Mouse (Mus musculus) adrenal gland, adult 8-10 months (tissue): Measurements from ENCODE around the gene Cacng8. TPM values are rescaled to one million over a fixed set of nuclear protein-coding genes. Genes with fewer than 3 reads are reported as not detected.
A peak's percentile ranks its signal among the peaks of the same experiment; 100 is the strongest.

Experiments
- DNase-seq: peaks from one replicate; pipeline ENCODE4 v3.0.0; 2022
- microRNA-seq, 2 experiments: library from miRNA; unstranded; fragments of <30 nt; microRNA quantifications; one replicate each; pipeline ENCODE4 v1.2.0; 2022
- total RNA-seq, 4 experiments: library from RNA; stranded (reverse); gene quantifications; 2 replicates each; pipeline ENCODE4 v1.2.4; 2022

Cacng8 gene
- total RNA-seq, 4 experiments from 2014 or later: 4.4 to 12.2 (median 7.4) TPM

DNA sequence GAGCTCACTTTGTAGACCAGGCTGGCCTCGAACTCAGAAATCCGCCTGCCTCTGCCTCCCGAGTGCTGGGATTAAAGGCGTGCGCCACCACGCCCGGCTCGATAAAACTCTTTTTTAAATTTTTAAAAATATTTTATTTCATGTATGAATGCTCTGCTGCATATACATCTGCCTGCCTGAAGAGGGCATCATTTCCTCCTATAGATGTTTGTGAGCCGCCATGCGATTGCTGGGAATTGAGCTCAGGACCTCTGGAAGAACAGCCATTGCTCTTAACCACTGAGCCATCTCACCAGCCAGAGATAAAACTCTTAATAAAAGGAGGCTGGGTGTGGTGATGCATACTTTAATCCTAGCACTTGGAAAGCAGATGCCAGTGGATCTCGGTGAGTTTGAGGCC, 49.5 kb downstream of the Cacng8 start:
- DNase-seq: no peak

DNA sequence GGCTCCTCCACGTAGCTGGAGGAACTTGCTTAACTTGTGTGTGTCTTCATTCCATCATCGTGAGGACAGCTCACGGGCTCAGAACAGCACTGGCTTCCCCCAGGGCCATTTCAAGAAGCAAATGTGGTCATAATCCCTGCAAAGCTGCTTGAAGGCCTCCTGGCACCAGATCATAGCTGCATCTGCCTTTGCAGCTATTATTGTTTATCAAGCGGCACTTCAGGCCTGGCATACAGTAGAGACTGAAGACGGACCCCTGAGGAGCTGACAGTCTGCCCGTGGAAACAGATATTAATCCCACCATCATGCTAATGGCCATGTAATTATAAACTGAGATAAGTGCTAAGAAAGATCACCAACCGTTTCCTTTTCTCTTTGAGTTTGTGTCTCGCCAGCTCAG, 50.0 kb downstream of the Cacng8 start:
- DNase-seq: no peak

DNA sequence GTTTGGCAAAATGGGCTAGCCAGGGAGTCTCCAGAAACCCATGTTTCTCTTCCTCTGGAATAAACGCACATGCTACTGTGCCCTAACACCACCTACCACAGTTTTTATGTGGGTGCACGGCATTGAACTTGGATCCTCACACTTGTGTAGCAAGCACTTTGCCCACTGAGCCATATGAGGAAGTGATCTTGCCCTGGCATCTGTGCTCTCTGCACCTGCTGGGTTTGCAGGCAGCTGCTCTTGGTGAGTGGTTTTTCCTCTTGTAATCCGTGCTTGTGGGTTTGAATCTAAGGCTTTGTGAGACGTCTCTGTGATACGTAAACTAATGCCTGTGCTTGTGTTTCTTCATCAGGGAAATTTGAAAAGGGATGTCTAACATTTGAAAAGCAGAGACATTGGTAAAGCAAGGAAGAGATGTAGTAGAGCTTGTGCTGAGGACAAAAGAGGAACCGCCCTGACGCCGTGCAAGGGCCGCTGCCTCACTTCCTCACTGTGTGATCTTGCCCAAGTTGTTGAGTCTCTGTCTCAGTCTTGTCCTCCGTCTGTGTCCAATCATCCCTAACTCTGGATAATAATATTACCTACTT, 52.1 kb downstream of the Cacng8 start:
- no peak for DNase-seq

DNA sequence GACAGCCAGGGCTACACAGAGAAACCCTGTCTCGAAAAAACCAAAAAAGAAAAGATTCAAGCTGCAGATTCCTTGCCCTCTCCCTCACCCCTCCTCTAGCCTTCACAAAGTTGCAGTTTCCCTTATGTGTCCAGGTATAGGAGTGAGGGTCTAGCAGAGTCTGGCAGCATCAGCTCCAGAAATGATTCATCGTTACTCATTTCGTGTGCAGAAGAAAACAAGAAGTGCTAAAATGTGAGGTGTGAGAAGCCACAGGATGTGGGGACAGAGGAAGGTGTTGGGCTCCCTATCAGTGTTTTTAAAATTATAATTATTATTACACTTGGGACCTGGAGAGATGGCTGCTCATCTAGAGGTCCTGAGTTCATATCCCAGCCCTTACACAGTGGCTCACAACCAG, 54.2 kb downstream of the Cacng8 start:
- no peak for DNase-seq

DNA sequence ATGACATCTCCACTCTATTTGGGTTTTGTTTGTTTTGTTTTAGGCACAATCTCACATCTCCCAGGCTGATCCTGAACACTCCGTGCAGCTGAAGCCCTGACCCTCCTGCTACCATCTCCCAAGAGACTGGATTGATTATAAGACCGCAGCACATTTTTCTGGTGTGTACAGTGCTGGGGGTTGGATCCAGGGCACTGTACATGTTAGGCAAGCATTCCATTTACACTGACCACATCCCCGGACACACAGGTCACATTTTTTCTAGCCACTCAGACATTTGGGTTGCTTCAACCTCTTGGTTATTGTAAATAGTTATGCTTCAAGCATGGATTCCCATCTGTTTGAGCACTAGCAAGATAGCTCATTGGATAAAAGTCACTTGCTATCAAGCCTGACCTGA, 56.1 kb downstream of the Cacng8 start:
- no peak for DNase-seq

DNA sequence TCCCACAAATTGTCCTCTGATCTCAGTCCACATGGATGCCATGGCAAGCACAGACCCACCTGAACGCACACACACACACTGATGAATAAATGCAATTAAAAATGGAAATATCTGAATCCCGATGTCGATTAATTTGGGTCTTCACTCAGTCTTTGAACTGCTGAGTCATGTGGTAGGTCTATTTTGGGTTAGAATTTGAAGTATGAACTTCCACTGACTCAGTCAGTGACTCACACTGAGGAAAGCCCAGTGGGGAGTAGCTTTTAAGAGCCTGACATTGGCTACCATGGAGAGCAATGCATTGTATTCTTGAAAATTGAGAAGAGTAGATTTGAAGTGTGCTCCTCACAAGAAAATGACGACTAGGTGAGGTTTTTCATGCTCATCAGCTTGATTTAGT, 56.5 kb downstream of the Cacng8 start:
- DNase-seq: no peak

DNA sequence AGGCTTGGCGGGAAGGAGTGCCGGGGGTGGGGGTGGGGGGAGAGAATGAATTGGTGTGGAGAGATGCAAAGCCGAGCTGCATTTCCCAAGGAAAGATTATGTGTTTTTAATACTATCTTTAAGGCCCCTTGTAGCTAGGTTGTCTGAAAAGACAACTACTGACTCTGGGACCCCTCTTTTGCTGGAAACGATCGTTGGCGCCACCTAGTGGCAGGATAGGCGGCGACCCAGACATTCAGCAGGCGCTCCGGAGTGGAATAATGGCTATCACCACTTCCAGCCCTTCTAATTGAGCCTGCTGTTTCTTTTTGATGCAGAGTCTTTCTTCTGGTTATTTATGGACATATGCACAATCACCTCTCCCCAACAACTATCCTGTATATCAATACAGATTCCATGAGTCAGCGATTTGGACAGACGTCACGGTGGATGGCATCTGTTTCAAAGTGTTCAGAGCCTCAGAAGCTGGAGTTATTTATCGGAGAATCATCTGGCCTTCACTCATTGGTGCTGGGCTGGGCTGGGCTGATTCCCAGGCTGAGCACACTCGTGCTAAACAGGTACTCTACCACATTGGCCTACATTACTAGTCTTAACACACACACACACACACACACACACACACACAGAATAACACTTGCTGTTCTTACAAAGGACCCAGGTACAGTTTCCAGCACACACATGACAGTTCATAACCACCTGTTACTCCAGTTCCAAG, 58.4 kb downstream of the Cacng8 start:
- peak; percentile 52 for DNase-seq

DNA sequence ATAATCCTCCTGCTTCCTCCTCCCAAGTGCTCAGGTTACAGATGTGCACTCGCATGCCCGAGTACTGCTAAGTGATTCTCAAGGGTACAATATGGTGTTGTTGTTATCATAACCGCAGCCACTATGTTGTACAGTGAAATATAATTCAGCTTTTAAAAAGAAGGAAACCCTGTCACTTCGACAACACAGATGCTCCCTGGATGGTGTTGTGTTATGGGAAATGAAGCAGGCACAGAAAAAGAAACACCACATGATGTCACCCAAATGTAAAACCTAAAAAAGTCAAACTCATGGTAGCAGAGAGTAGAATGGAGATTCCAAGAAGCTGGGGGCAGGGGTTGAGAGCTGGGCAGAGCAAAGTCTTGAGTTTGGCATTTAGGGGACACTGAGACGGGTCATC, 60.2 kb downstream of the Cacng8 start:
- no peak for DNase-seq

DNA sequence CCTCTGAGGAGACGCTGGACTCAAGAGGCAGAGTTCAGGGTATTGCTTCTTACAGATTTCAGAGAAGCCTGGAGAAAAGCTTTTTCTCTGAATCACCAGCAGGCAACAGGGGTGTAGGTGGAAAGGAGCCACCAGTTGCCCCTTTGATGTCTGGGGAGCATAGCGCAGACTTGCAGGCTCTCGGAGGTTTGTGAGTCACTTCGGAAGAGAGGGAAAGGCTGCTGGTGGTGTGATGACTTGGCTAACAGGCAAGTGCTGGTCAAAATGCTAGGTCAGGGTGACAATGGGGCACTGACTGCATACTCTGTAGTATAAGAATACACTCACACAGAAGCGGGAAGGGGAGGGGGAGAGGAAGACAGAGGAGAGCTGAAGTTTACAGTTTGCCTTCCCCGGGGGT, 60.7 kb downstream of the Cacng8 start:
- DNase-seq: peak; percentile 38

DNA sequence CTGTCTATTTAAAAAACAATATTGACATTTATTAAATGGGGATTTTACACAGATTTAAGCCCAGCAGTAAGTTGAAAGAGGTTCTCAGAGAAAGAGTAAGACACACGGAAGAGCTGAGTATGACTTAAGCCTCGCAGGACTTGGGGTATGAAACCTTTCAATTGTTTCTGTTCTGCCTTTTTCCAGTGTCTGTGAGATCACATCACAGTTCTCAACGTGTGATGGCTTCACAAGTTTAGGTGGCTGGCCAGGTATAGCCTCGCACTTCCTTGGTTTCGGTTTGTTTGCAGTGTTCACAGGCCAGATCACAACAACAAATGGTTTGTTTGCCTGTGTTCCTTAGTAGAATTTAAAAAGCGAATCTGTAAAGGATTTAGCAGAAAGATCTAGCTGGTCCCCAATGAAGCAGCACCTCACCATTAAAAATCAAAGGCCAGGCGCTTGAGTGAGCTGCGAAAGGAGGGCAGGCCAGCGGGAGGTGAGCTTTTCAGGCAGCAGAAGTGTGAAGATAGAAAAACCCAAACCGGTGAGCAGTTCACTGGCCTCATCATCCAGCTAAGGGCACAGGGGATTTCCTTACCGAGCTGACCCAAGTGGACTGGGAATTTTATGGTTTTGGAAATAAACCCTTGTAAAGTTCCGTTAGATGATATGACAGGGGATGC, 62.5 kb downstream of the Cacng8 start:
- DNase-seq: no peak

DNA sequence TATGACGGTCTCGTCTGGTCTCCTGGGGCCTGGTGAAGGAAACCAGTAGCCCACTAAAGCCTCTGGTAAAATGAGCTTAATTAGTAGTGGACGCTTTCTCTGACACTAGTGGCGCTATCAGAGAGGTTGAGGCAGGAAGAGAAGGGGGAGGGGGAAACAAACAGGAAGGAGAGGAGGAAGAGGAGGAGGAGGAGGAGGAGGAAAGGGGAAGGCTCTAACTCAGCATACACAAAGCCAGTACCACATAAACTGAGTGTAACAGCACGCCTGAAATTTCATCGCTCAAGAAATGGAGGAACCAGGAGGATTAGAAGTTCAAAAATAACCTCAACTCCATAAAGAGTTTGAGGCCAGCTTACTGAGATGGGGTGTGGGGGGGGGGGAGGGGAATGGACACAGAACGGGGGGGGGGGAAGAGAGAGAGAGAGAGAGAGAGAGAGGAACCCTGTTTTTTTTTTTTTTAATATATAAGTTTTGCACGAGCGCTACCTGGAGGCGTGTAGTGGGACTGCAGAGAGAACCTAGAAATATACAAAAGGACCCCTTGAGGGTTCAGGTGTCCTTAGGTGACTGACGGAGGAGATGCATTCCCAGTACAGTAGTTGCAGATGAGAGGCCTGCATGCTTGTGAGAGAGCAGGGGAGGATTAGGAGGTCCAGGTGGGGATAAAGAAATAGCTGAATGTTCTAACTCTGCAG, 63.2 kb downstream of the Cacng8 start:
- DNase-seq: no peak

DNA sequence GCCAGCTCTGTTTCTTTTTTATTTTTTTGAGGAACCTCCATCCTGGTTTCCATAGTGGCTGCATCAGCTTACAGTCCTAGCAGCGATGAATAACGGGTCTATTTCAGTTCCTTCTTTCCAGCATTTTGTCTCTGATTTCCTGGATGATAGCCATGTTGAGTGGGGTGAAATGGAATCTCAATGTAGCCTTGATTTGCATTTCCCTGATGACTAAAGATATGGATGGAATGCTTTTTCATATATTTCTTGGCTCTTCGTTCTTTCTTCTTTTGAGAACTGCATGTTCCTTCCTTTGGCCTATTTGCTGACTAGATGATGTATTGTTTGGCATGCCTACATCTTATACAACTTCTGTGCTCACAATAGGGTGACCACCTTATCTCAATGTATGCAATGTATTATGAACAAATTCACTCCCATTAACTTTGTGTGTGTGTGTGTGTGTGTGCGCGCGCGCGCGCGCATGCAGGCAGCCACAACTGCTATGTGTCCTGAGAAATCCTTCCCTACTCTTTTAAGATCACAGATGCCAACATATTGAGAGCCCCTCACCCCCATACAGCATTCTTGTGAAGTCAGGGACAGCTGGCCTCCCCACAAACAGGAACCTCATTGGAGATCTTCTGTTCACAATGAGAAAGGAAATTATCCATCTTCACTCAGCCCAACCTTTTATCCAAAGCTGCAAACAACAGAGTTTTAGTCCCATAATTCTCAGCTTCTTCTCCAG, 66.8 kb downstream of the Cacng8 start:
- no peak for DNase-seq

DNA sequence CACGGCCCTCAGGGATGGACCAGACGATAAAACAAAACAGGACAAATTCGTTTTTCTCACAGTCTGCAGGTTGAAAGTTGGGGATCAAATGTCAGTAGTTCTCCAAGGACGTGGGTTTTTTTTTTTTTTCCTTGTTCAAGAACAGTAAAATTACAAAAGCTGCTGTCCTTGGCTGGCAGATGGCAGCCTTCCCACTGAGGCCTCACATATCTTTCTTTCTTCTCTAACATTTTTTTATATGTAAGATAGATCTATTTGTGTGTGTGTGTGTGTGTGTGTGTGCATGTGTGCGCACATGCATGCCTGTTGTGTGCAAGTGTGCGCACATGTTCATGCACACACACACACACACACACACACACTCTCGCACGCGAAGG, 67.3 kb downstream of the Cacng8 start:
- peak; percentile 51 for DNase-seq

DNA sequence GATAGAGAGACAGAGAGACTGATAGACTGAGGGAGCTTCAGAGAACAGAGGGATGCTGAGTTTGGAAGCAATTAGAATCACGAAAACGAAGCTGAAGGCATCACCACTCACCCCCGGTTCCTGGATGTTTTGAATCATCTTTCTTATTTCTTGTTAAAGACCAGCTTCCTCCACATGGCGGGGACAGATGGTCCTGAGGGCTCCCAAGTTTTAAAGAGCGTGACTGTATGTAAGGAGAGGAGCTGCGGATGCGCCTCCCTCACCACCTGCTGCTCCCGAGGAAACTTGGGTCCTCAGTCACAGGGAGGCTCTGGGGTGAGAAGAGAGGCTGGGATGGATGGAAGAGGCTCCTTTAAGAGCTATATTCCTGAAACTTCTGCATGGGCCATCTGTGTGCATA, 69.8 kb downstream of the Cacng8 start:
- no peak for DNase-seq

DNA sequence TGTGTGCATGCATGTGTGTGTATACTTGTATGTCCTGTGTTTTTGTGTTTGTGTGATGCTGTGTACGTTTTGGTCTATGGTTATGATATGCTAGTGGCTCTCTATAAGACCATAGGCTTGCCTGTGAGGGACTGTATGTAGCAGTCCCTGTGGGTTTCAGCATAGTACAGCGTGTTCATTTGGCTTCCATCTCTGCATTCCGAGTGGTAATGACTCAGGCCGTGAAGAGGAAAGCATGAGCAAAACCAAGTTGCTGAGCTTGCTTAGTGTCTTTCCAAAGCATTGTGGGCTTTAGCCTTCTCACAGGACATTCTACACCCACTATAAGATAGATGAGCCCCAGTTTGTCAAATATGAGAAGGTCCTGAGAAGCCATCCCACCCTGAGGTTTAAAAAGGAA, 72.8 kb downstream of the Cacng8 start:
- no peak for DNase-seq

Small RNAs within 50 kb of the gene (microRNA-seq; reads per million reads assigned to microRNA genes)
- gene Gm23450: 25.6 to 27.7 reads per million in 2 experiments

Other genes starting within 250 kb of the Cacng8 start
- gene AU018091, start 221.5 kb upstream of the Cacng8 start, total RNA-seq: not detected
- under 1 TPM in 1 of 4 experiments, not detected in 3; 0.11 TPM for gene Nlrp12, start 140.9 kb upstream of the Cacng8 start, total RNA-seq
- 10 to 100 TPM; 58.4 to 87.4 (median 71.8) TPM for gene Myadm, start 101.6 kb upstream of the Cacng8 start, total RNA-seq
- 1 to 10 TPM in 3 of 4 experiments, under 1 TPM in 1; 0.63 to 1.9 (median 1.6) TPM for gene Prkcg, start 101.5 kb upstream of the Cacng8 start, total RNA-seq
- gene Cacng7, start 57.7 kb upstream of the Cacng8 start, total RNA-seq: 10 to 100 TPM in 2 of 4 experiments, 1 to 10 TPM in 2; 9.1 to 25.6 (median 14.2) TPM
- gene Cacng6, start 33.5 kb downstream of the Cacng8 start, total RNA-seq: under 1 TPM in 2 of 4 experiments, not detected in 2; 0.34 to 0.78 TPM
- gene Tarm1, start 111.9 kb downstream of the Cacng8 start, total RNA-seq: under 1 TPM in 3 of 4 experiments, not detected in 1; 0.24 to 0.90 (median 0.66) TPM
- under 1 TPM in 2 of 4 experiments, not detected in 2; 0.17 to 0.21 TPM for gene Oscar, start 225.5 kb downstream of the Cacng8 start, total RNA-seq
- gene Ndufa3, start 226.7 kb downstream of the Cacng8 start, total RNA-seq: 100 to 1,000 TPM; 561 to 701 (median 624) TPM
- 10 to 100 TPM; 23.1 to 31.3 (median 24.9) TPM for gene Tfpt, start 239.2 kb downstream of the Cacng8 start, total RNA-seq
- gene Prpf31, start 239.3 kb downstream of the Cacng8 start, total RNA-seq: 10 to 100 TPM; 38.9 to 57.0 (median 49.1) TPM